Mouse (Mus musculus) cortical plate, adult 2 months (tissue): ENCODE results near the gene Lipt2.

Experiments used
- CTCF ChIP-seq: fragments of 200-500 bp; IDR thresholded peaks from 2 replicates; pipeline ENCODE4 v1.5.1; 2011; ENCODE audit warnings: mild to moderate bottlenecking, control low read depth, low read length; ENCODE audit not compliant: insufficient read depth; ENCODE audit errors: extremely low read depth
- POLR2A ChIP-seq: fragments of 200-500 bp; IDR thresholded peaks from 2 replicates; pipeline ENCODE4 v1.6.1; 2011; ENCODE audit warnings: mild to moderate bottlenecking, low read length, control low read depth; ENCODE audit not compliant: insufficient read depth; ENCODE audit errors: extremely low read depth

- TF ChIP-seq CTCF (no peak), POLR2A (no peak)
Observed at GRCm38 (mm10) chr7:100137038-100137437, 22.0 kb upstream of the Lipt2 start.
